Mouse (Mus musculus) limb, embryonic 12.5 days (tissue): ENCODE measurements around the gene Sh3bp5l. TPM values are rescaled to one million over a fixed set of nuclear protein-coding genes. Genes with fewer than 3 reads are reported as not detected.
"Not testable (repeated sequence)": the region's sequence is repeated elsewhere in the genome, so short reads cannot be mapped to it uniquely, and the experiment has no call there.

Experiments used
- ATAC-seq: fragments of 200-750 bp; cut with Nextera tagmentation; 2 replicates; pipeline ENCODE4 v1.8.0; 2017; ENCODE audit warnings: low read depth, moderate TSS enrichment; ENCODE audit not compliant: insufficient number of reproducible peaks, insufficient read depth, low FRiP score, low TSS enrichment
- H3K27ac ChIP-seq: fragments of 300-500 bp; sonication (generic); 2 replicates; pipeline ENCODE4 v1.5.1; 2016; ENCODE audit warnings: mild to moderate bottlenecking, moderate library complexity
- H3K27me3 ChIP-seq: fragments of 300-500 bp; sonication (generic); 2 replicates; pipeline ENCODE4 v1.6.1; 2016; ENCODE audit warnings: mild to moderate bottlenecking, moderate library complexity
- H3K36me3 ChIP-seq: fragments of 300-500 bp; sonication (generic); 2 replicates; pipeline ENCODE4 v1.6.1; 2016; ENCODE audit warnings: mild to moderate bottlenecking, moderate library complexity
- H3K4me1 ChIP-seq: fragments of 300-500 bp; sonication (generic); replicated peaks from 2 replicates; pipeline ENCODE4 v1.6.1; 2016
- H3K4me2 ChIP-seq: fragments of 300-500 bp; sonication (generic); 2 replicates; pipeline ENCODE4 v1.6.1; 2016; ENCODE audit warnings: mild to moderate bottlenecking, moderate library complexity
- H3K4me3 ChIP-seq: fragments of 300-500 bp; sonication (generic); replicated peaks from 2 replicates; pipeline ENCODE4 v1.5.1; 2016; ENCODE audit warnings: mild to moderate bottlenecking
- H3K9ac ChIP-seq: fragments of 300-500 bp; sonication (generic); replicated peaks from 2 replicates; pipeline ENCODE4 v1.6.1; 2016; ENCODE audit warnings: mild to moderate bottlenecking, moderate library complexity
- H3K9me3 ChIP-seq: fragments of 300-500 bp; sonication (generic); 2 replicates; pipeline ENCODE4 v1.6.1; 2016; ENCODE audit warnings: mild to moderate bottlenecking, moderate library complexity
- WGBS: fragments of 180-500 bp; shearing (Covaris S2); methylation state at CpG from one replicate; pipeline ENCODE4 v1.1.7; 2016; 5-methylcytosine and 5-hydroxymethylcytosine counted together
- polyA plus RNA-seq: library from polyadenylated mRNA; unstranded; fragments of >200 nt; fragmentation: Nextera tagmentation; extraction: Ambion mirVana; gene quantifications from 2 replicates; pipeline ENCODE4 v1.2.1, GENCODE M21; 2016

Sh3bp5l gene
- polyA plus RNA-seq, 1 experiment from 2014 or later: 39.0 TPM

DNA sequence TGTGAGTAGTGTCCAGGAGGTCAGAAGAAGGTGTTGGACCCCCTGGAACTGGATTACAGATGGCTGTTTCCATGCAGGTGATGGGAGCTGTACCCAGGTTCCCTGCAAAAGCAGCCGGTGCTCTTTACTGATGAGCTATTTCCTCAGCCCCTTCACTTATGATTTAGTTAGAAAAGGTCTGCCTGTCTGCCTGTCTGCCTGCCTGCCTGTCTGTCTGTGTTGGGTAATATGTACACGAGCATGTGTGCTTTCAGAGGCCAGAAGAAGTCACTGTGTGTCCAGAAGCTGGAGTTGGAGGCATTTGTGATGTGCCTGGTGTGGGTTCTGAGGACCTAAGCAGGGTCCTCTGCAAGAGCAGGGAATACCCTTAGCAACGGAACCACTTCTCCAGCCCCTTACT, 23.2 kb downstream of the Sh3bp5l start:
- WGBS: 75% methylated on average over 3 of the region's 3 CpGs
- ATAC-seq: no peak
- Histone ChIP-seq H3K9ac (no peak overlapping the region), H3K36me3 (peaks cover 5% of the 10 kb centered on the region; the same call in 1 of the 2 replicates), H3K27ac (no peak overlapping the region), H3K4me1 (no peaks in the 10 kb centered on the region), H3K9me3 (no peaks in the 10 kb centered on the region), H3K4me2 (no peak overlapping the region), H3K27me3 (no peaks in the 10 kb centered on the region), H3K4me3 (no peak overlapping the region)

DNA sequence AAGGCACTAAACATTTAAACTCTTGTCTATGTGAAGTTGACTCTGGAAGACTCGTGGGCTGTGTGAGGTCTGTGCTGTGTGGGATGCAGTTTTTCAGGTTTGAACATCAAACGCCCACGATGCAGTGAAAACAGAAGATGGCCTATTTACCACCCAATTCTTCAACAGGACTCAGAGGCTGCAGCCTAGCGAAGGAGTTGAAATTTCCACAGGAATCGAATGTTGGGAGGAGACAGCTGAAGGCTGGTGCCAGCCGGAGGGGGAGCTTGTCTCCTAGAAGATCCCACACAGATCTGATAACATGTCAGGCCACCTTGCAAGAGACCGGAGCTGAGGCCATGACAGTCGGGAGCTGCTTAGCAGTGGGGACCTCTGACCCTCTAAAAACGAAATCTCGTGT, 24.0 kb downstream of the Sh3bp5l start:
- Histone ChIP-seq H3K9ac (no peak overlapping the region), H3K4me1 (no peaks in the 10 kb centered on the region), H3K27ac (no peak overlapping the region), H3K4me2 (no peak overlapping the region), H3K4me3 (no peak overlapping the region), H3K36me3 (no peaks in the 10 kb centered on the region), H3K9me3 (no peaks in the 10 kb centered on the region), H3K27me3 (no peaks in the 10 kb centered on the region)
- WGBS: 68% methylated on average over 10 of the region's 10 CpGs
- no peak for ATAC-seq

DNA sequence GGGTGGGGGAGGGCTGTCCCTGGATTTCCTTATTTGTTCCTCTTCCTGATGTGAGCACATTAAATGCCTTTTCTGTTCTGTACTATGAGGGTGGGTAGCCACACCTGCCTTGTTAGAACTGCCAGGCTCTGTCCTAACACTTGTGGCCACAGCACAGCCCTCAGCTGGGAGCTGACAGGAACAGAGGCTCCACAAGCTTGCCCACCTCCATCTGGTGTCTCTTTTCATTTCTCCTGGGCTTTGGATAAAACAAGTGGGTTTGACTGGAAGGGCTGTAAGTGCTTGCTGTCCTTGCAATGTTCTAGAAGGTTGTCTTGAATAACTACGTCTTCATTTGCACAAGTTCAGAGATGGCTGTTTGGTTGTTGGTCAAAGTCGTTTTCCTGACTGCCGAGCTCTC, 24.4 kb downstream of the Sh3bp5l start:
- H3K9ac ChIP-seq: no peak overlapping the region
- no peak for ATAC-seq
- no peak overlapping the region for H3K4me2 ChIP-seq
- H3K27ac ChIP-seq: no peak overlapping the region
- H3K9me3 ChIP-seq: no peaks in the 10 kb centered on the region
- no peak overlapping the region for H3K4me3 ChIP-seq
- H3K36me3 ChIP-seq: no peaks in the 10 kb centered on the region
- H3K27me3 ChIP-seq: no peaks in the 10 kb centered on the region
- 73% methylated on average over 3 of the region's 3 CpGs for WGBS
- H3K4me1 ChIP-seq: no peaks in the 10 kb centered on the region

DNA sequence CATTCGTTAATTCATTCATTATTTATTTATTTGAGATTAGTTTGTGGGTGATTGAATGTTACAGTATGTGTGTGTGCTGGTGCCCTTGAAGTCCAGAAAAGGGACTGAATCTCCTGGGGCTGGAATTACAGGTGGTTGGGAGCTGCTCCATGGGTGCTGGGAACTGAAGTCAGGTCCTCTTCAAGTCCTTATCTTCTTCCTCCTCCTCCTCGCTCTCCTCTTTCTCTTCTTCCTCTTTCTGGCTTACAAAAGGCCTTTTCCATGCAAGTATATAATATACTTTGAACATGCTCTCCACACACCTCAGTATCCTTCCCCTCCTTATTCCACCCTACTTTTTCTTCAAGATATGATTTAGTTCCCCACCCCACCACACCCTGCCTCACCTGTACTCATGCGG, 26.5 kb downstream of the Sh3bp5l start:
- Histone ChIP-seq H3K36me3 (no peaks in the 10 kb centered on the region), H3K9me3 (no peaks in the 10 kb centered on the region), H3K4me1 (no peaks in the 10 kb centered on the region), H3K9ac (no peak overlapping the region), H3K4me3 (no peak overlapping the region), H3K27ac (no peak overlapping the region), H3K4me2 (no peak overlapping the region), H3K27me3 (no peaks in the 10 kb centered on the region)
- ATAC-seq: no peak
- 91% methylated on average over 3 of the region's 3 CpGs for WGBS

DNA sequence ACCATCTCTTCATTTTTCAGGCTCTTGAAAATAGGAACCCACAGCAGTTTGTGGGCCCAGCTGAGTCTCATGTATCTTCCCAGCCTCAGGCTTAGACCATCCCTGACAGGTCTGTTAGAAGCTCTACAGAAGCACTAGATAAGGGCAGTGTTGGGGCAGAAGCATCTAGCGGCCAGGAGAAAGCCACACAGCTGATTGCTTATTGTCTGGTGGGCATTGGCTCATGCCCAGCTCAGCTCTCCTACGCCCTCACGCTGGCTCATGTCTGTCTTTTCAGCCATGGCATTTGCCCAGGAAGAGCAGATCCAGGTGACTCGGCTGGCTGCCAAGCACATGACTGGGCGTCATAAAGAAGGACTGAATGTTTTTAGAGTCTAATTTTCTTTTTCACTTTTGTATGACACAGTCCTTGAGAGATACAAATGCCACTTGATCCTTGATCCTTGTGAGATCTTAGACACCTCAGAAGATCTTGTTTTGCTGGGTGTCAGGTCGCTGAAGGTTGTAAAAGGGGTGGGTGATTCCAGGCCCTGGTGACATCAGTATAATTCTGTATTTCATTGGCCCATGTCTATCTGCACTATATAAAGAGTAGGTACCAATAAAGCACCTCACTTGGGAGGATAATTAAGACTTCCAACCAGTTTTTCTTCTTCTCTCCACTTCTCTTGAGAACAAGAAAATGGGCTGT, 27.5 kb downstream of the Sh3bp5l start:
- Histone ChIP-seq H3K27me3 (no peaks in the 10 kb centered on the region), H3K9me3 (no peaks in the 10 kb centered on the region), H3K36me3 (no peaks in the 10 kb centered on the region), H3K9ac (no peak overlapping the region), H3K4me2 (no peak overlapping the region), H3K4me1 (no peaks in the 10 kb centered on the region), H3K27ac (no peak overlapping the region), H3K4me3 (no peak overlapping the region)
- 79% methylated on average over 6 of the region's 6 CpGs for WGBS
- ATAC-seq: no peak

DNA sequence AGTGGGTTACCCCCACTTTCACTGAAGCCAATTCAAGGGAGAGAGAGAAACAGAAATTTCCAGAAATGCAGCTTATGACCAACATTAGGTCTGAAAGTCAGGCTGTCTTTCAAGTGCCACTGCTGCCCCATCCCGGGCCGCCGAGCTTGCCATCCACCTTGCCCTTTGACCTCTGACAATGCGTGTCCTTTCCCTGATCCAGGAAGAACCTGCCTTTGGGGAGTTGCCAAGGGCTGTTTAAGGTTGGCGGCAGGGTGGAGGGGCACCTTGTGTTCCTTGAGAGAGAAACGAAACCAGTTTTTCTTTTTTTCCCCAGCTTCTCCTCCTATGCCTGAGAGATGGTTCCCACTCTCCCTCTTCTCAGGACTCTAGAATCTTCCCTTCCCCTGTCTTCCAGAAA, 32.0 kb downstream of the Sh3bp5l start:
- WGBS: no CpG with 5 or more reads among the region's 6 CpGs

DNA sequence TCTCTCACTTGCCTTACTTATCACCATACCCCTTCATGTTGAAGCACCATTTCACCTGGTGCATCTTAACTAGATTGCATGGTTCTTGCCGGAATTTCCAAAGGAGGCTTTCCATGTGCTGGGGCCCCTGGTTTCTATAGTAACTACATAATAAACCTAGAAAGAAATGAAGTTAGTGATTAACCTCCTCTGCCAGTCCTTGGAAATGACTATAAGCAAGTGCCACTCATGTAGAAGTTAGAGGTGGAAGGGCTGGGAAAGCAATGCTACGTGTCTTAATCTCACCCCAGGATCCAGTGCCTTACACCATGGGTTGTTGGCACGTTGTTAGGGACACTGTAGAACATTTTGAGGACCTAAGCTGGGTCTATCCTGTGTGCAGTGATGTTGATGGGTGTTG, 33.9 kb downstream of the Sh3bp5l start:
- ATAC-seq: no peak
- Histone ChIP-seq H3K4me3 (no peak overlapping the region), H3K4me2 (no peak overlapping the region), H3K9me3 (no peaks in the 10 kb centered on the region), H3K27ac (no peak overlapping the region), H3K4me1 (no peaks in the 10 kb centered on the region), H3K9ac (no peak overlapping the region), H3K36me3 (no peaks in the 10 kb centered on the region), H3K27me3 (no peaks in the 10 kb centered on the region)
- whole genome bisulfite sequencing: 60% methylated on average over 3 of the region's 3 CpGs

More for the DNA sequence above, 32.0 kb downstream of the Sh3bp5l start:
- H3K4me1 ChIP-seq, H3K27me3 ChIP-seq, H3K27ac ChIP-seq, H3K4me3 ChIP-seq, H3K9me3 ChIP-seq, H3K4me2 ChIP-seq, H3K36me3 ChIP-seq, ATAC-seq, H3K9ac ChIP-seq: not testable (repeated sequence)

DNA sequence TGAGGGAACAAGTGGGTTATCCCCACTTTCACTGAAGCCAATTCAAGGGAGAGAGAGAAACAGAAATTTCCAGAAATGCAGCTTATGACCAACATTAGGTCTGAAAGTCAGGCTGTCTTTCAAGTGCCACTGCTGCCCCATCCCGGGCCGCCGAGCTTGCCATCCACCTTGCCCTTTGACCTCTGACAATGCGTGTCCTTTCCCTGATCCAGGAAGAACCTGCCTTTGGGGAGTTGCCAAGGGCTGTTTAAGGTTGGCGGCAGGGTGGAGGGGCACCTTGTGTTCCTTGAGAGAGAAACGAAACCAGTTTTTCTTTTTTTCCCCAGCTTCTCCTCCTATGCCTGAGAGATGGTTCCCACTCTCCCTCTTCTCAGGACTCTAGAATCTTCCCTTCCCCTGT, 35.7 kb downstream of the Sh3bp5l start:
- not testable (repeated sequence) for H3K36me3 ChIP-seq, H3K4me3 ChIP-seq, H3K4me1 ChIP-seq, H3K27ac ChIP-seq, H3K27me3 ChIP-seq, ATAC-seq, H3K4me2 ChIP-seq, H3K9me3 ChIP-seq, H3K9ac ChIP-seq
- WGBS: no CpG with 5 or more reads among the region's 6 CpGs

DNA sequence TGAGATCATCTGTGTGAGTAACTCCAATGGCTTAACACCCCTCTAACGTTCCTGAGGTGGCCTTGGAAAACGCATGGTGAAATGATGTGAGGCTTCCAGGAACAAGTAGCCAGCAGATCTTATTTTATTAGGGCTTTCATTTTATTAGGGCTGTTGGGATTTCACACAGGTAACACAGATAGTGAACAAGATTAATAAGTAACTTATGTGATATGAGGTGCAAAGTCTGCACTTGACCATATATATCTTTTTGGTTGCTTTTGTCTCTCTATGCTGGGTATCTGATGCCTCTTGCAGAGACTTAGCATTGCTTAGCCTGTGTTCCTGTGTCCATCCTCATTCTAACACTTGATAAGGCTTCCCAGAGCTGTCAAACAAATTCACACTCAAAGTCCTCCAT, 46.7 kb downstream of the Sh3bp5l start:
- H3K4me3 ChIP-seq: no peak overlapping the region
- H3K9ac ChIP-seq: no peak overlapping the region
- H3K27ac ChIP-seq: no peak overlapping the region
- no peak for ATAC-seq
- no peaks in the 10 kb centered on the region for H3K9me3 ChIP-seq
- H3K4me2 ChIP-seq: no peak overlapping the region
- no peaks in the 10 kb centered on the region for H3K36me3 ChIP-seq
- 81% methylated on average over 2 of the region's 2 CpGs for WGBS
- no peaks in the 10 kb centered on the region for H3K27me3 ChIP-seq
- no peaks in the 10 kb centered on the region for H3K4me1 ChIP-seq

DNA sequence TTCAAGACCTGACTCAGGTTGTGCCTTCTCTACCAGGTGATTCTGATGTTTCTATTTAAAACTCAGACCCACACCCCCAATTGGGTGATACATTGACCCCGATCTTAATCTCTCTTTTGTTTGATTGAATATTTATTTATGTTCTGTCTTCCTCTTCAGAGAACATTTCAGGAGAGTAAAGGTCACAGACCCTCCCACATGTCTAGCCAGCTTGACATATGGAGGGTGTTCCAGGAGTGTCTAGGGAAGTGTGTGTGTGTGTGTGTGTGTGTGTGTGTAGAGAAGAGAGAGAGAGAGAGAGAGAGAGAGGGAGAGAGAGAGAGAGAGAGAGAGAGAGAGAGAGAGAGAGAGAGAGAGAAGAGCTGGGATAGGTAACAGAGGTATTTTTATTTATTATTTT, 47.2 kb downstream of the Sh3bp5l start:
- 79% methylated on average over 1 of the region's 1 CpGs for WGBS
- Histone ChIP-seq H3K27ac (no peak overlapping the region), H3K4me2 (no peak overlapping the region), H3K27me3 (no peaks in the 10 kb centered on the region), H3K9me3 (no peaks in the 10 kb centered on the region), H3K36me3 (no peaks in the 10 kb centered on the region), H3K4me1 (no peaks in the 10 kb centered on the region), H3K9ac (no peak overlapping the region), H3K4me3 (no peak overlapping the region)
- ATAC-seq: no peak

DNA sequence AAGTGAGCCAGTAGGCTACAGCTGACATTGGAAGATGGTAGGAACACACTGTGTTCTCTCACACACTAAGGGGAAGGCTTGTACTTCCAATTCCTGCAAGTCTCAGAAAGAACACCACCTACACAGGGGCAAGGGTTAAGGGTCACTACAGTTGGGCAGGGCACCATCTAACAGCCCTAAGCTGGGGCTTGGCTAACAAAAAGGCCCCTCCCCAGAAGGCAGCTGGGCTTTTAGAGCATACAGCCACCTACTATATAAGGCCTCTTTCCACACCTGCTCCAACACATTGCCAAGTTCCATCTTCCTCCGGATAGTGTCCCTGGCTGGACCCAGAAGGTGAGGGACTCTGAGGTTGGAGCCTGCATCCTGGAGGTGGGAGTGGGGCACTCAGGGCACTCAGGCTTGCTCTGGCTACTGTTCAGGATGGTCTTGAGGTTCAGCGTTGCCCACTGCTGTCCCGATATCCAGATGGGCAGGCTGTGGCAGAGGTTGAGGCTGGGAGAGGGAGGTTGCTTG, 48.3 kb downstream of the Sh3bp5l start, which contains the start of gene Lypd8:
Lypd8 (plus strand) TSS at position 281 of the 516 bp plus-strand sequence.
- H3K4me3 ChIP-seq: no peak within 1 kb of the TSS

DNA sequence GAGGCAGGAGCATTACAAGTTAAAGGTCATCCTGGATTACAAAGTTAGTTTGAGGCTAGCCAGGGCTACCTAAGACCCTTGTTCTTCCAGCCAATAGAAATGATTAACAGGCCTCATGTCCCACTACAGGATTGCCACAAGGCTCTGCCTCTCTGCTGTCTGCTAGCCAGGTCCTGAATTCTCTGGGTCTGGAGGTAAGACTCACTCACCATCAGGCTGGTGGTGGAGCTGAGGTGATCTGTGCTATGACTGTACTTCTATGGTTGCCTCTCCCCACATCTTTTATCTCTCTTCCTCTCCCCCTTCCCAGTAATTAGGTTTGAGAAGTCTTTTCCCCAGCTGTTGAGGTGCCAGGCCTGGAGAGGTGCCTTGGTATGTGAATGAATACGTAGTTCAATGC, 49.0 kb downstream of the Sh3bp5l start:
- Histone ChIP-seq H3K9ac (no peak overlapping the region), H3K27me3 (no peaks in the 10 kb centered on the region), H3K4me3 (no peak overlapping the region), H3K27ac (no peak overlapping the region), H3K36me3 (no peaks in the 10 kb centered on the region), H3K9me3 (no peaks in the 10 kb centered on the region), H3K4me2 (no peak overlapping the region), H3K4me1 (no peaks in the 10 kb centered on the region)
- 84% methylated on average over 1 of the region's 1 CpGs for WGBS
- no peak for ATAC-seq

More for the DNA sequence above, 48.3 kb downstream of the Sh3bp5l start, which contains the start of gene Lypd8:
- no peaks in the 10 kb centered on the region for H3K36me3 ChIP-seq
- H3K9ac ChIP-seq: no peak within 1 kb of the TSS
- no peak within 1 kb of the TSS for H3K4me2 ChIP-seq
- WGBS: 88% methylated on average over 3 of the region's 3 CpGs
- H3K27ac ChIP-seq: no peak within 1 kb of the TSS
- H3K9me3 ChIP-seq: no peaks in the 10 kb centered on the region
- no peaks in the 10 kb centered on the region for H3K4me1 ChIP-seq
- ATAC-seq: no peak
- H3K27me3 ChIP-seq: no peaks in the 10 kb centered on the region
